Mouse (Mus musculus) layer of hippocampus, adult 2 months (tissue): ENCODE measurements around the gene B4galnt4. TPM values are rescaled to one million over a fixed set of nuclear protein-coding genes. Genes with fewer than 3 reads are reported as not detected.

Experiments used
- DNase-seq, 2 experiments: peaks; one replicate each; pipeline ENCODE4 v3.0.0; 2022; ENCODE audit warnings: low spot score in 2 of 2
- H3K27ac ChIP-seq: fragments of 200-600 bp; 2 replicates; pipeline ENCODE4 v1.8.1; 2022
- H3K4me3 ChIP-seq: fragments of 200-600 bp; 2 replicates; pipeline ENCODE4 v1.8.1; 2022; ENCODE audit warnings: mild to moderate bottlenecking
- CTCF ChIP-seq: fragments of 200-600 bp; conservative IDR thresholded peaks from 2 replicates; pipeline ENCODE4 v1.8.1; 2022; ENCODE audit warnings: antibody characterized with exemption, mild to moderate bottlenecking, moderate library complexity
- total RNA-seq, 2 experiments: library from RNA; stranded (reverse); gene quantifications; 2 replicates each; pipeline ENCODE4 v1.2.3; 2021

The B4galnt4 gene
- total RNA-seq, 2 experiments from 2014 or later = 93.4 to 101 TPM

DNA sequence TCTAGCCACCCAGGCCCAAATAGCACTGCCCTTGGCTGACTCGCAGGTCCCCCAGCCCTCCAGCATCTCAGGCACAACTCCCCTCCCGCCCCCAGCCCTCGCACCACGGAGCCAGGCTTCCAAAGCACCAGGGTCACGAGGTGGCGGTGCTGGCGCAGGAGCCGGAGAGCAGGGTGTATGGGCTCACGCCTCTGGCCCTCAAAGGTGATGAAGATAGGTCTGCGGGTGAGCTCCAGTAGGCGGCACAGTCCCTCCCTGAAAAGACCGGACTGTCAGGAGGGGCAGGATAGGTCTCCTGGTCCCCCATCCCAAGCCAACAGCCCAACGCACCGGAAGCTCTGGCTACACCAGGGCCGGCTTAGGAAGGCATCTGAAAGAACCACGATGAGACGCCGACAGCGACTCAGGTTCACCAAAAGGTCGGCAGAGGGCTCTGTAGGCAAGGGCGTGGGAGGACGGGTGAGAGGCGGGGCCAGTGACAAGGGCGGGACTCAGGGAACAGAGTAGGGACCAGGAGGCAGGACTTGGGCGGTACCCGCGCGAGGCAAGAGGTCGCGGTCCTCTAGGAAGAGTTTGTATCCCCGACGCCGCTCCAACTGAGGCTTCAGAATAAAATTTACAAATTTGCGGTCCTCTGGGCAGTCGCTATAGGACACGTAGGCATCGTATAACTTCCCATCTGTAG is 31.3 kb downstream of the B4galnt4 start:
- DNase-seq = peak in 1 of 2 experiments; percentile 43
- peak overlapping the region; percentile 29; the same call in 1 of the 2 replicates for H3K4me3 ChIP-seq
- no peak overlapping the region for H3K27ac ChIP-seq
- TF ChIP-seq CTCF = peak; percentile 68

DNA sequence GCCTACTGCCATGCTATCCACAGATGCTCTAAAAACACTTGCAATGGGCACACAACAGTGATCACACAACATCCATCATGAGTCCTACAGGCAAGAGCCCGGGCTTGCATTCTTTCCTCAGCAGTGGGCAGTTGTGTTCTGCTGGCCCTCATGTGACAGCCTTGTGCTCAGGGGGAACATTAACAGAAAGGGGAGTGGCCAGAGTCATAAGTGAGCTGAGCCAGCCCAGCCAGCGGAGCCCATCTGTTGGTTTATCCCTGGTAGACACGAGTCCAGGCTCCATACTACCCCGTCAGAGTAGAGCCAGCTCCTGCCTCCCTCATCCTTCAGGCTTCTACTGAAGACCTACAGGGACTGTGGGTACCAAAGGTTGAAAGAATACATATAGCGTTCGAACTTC is 33.0 kb downstream of the B4galnt4 start:
- no peak for DNase-seq
- Histone ChIP-seq H3K27ac (no peak overlapping the region), H3K4me3 (no peak overlapping the region)
- no peak for TF ChIP-seq CTCF

DNA sequence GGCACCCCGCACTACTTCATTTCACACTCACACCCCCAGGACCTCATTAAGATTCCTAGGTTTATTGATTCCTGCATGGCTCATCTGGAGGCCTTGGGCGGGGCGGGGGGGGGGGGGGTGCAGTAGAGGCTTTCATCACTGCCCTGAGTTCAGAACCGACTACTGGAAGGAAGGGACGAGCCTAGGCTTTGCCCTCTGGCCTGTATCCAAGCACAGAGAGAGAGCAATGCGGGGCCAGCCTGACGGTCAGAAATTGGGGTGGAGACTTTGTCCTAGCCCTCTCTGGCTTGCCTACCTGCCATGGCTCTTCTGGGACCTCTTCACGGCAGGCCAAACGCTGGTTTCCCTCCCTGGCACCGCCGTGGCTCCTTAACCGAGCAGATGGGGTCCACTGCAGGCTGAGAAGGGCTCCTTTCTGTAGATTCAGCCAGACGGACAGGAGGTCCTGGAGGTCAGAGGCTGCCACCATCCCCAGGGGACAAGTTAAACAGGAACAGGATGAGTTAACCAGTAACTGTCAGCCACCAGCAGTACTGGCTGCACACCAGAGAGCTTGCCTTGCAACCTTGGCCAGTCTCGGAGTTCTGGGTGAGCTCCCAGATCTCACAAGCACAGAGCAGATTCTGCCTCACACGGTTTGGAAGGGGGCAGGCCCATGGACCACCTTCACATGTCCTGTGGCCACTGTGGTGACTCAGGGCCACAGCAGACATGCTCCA is 33.7 kb downstream of the B4galnt4 start:
- Histone ChIP-seq H3K27ac (no peak overlapping the region), H3K4me3 (no peak overlapping the region)
- DNase-seq = no peak
- TF ChIP-seq CTCF = no peak

DNA sequence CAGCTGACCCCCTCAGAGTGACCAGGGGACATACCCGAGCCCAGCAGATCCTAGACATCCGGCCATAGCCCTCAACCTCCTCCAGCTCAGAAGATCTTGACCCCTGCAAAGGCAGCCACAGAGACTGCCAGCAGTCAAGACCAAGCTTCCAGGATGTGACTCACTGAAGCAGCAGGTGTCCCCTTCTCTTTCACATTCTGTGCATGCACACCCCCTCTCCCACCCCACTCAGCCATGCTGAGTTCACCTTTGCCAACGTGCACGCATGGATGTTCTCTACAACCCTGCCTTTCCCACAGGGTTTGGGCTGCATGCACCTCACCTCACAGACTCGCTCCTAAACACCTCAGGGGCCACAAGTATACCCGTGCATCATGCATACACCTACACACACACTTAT is 35.1 kb downstream of the B4galnt4 start:
- Histone ChIP-seq H3K27ac (no peak overlapping the region; the same call in 1 of the 2 replicates), H3K4me3 (no peak overlapping the region)
- no peak for TF ChIP-seq CTCF
- DNase-seq = no peak

DNA sequence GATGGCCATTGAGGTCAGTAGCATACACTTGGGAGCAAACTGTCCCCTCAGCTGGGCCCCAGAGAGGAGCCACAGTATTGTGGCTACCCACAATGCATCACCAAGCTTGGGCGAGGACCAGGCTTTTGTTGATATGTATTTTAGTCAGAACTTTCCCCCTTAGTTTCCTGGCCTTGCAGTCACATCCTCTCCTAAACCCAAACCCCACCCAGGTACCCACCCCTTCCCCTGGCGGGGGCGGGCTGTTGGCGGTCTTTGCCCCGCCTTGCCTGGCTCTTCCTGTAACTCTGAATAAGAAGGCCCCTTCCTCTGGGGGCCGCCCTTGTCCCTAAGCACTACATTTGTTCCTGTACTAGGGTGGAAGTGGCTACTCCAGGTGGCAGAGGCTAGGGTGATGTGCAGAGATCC is 35.7 kb downstream of the B4galnt4 start:
- no peak for DNase-seq
- no peak overlapping the region for H3K4me3 ChIP-seq
- peak; percentile 31 for TF ChIP-seq CTCF
- 0 out of 2 replicates have a peak overlapping the region, but pooled peaks have one; percentile 4 for H3K27ac ChIP-seq

DNA sequence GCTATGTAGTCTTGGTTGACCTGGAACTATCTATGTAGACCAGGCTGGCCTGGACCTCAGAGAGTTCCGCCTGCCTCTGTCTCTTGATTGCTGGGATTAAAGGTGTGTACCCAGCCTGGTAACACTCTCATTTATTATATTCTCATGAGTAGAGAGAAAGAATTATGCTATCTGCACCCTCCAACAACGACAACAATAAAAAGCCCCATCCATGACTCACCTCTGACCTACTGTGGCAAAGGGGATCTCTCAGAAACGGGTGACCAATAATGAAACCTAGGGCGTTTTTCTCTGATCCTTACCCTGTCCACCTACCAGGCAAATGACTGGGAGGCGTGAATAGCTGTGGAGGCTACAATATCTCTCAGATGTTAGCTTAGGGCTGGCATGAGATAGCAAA is 36.3 kb downstream of the B4galnt4 start:
- Histone ChIP-seq H3K27ac (0 out of 2 replicates have a peak overlapping the region, but pooled peaks have one; percentile 4), H3K4me3 (no peak overlapping the region)
- no peak for TF ChIP-seq CTCF
- DNase-seq = no peak

DNA sequence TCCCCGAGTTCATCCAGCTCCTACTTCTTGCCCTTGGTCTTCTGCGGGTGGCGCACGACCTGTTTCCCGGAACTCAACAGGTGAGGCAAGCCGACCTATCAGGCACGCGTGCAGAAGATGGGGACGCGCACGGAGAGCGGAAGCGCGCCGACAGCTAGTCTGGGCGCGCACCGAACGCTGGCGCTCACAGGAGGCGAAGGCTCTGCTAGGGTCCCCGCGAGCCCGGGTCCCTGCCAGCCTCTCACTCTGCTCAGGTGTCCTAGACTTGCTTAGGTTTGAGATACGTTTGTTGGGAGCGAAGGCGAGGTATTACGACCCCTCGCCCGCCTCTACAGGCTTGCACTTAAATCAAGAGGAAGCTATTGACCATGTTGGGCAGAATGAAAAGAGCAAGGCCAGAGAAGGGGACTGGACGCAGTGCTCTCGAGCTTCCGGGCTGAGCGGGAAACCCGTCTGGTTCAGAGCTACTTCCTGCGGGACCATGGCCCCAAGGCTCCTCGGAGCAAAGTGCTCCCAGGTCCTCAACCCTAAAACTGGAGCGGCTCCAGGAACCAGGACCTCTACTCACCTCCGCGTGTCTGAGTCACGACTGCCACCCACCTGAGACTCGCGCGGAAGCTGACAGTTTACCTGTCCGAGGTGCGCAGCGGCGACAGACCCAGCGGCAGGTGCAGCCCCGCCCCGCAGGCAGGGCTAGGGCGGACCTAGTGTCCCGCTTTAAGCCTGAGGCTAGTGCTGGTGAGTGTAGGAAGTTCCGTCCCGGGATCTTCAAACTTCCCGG is 39.2 kb downstream of the B4galnt4 start, which contains the start of gene Sigirr:
Gene Sigirr, minus strand, starts transcription at position 662 of the 781 bp plus-strand sequence.
- peak within 1 kb of the TSS; percentile 60 for H3K4me3 ChIP-seq
- peak in 1 of 2 experiments; percentile 32 for DNase-seq
- H3K27ac ChIP-seq = peak within 1 kb of the TSS; percentile 61; the same call in 1 of the 2 replicates
- no peak for TF ChIP-seq CTCF

DNA sequence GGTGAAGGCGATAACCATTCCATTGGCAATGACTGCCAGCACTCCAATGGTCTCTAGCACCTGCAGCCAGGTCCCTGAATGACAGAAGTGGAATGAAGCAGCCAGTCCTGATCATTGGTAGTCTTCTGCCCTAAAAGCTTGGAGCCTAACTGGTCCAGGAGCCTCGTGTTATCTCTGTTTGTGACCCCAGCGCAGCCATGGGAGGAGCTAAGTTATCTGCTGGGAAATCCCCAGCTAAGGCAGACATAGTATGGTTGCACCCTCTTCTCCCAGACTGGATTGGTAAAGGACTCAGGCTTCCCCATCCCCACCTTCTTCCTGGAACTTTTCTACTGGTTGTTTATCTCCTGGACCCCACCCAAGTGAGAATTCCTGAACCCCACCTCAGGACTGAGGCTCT is 42.3 kb downstream of the B4galnt4 start:
- Histone ChIP-seq H3K27ac (no peak overlapping the region), H3K4me3 (no peak overlapping the region)
- DNase-seq = no peak
- TF ChIP-seq CTCF = no peak

DNA sequence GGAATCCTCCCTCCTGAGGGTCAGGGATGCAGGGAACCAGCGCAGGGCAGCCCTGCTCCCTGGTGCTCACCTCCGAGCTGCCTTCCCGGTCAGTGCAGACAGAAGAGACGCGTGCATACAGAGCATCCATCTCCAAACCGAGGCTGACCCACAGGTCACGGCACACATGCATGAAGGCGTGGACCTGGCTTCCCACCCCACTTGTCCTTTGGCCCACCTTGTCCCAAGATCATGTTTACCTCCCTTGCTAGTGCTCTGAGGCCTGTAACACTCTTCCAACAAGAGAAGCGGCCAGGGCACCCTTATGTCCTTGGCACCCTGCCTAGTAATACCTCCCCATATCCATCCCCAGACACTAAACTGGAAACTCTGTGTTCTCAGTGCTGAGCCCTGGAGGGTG is 55.0 kb downstream of the B4galnt4 start:
- no peak for TF ChIP-seq CTCF
- Histone ChIP-seq H3K4me3 (no peak overlapping the region), H3K27ac (no peak overlapping the region)
- no peak for DNase-seq

DNA sequence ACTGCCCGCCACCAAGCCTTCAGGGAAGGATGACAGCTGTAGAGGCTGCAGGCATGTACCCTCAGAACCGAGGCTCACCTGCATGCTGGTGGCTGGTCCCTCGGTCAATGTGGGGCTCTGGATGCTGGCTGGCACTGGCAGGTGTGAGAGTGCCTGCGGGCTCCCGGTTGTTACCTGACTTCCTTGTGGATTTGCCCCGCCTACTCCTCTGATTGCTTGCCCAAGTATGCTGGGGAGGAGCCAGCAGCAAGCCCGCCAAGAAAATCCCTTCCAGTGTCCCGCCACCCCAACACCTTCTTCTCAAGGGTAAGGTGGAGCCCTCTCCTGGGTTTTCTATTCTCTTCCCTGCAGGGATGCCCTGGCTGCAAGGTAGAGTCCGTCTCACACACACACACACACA is 56.7 kb downstream of the B4galnt4 start, which contains the start of gene Ano9:
Gene Ano9, minus strand, starts transcription at position 171 of the 400 bp plus-strand sequence.
- no peak within 1 kb of the TSS for H3K4me3 ChIP-seq
- no peak within 1 kb of the TSS for H3K27ac ChIP-seq
- no peak for DNase-seq
- no peak for TF ChIP-seq CTCF

DNA sequence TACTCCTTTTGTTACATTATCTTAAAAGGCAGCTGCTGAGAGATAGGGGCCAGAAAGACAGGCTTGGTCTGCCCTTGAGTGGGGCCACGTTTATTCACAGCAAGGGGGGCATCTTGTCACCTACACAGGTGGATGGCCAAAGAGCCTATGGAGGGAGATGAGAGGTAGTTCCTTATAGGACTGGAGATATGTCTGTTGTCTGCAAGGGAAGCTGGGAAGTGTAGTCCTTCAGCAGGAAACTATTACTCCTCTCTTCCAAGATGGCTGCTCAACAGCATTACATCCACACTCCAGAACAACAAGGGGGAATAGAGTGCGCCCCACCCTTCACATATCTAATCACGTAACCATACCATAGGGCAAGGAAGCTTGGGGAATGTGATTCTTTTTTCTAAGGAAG is 58.6 kb downstream of the B4galnt4 start:
- no peak overlapping the region for H3K4me3 ChIP-seq
- TF ChIP-seq CTCF = no peak
- no peak overlapping the region for H3K27ac ChIP-seq
- no peak for DNase-seq

DNA sequence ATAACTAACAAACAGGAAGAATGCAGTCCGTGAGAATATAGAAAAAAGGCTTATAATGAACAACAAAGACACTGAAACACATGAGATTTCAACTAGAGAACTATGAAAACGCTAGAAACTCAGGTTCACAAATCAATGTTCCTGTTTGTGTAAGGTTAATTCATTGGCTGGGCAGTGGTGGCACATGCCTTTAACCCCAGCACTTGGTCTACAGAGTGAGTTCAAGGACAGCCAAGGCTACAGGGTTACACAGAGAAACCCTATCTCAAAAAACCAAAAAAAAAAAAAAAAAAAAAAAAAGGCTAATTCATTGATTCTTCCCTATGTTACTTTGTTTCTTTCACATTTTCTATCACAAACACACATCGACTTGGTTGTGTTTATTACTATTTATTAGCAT is 59.7 kb downstream of the B4galnt4 start:
- TF ChIP-seq CTCF = no peak
- no peak for DNase-seq
- Histone ChIP-seq H3K27ac (no peak overlapping the region), H3K4me3 (no peak overlapping the region)

DNA sequence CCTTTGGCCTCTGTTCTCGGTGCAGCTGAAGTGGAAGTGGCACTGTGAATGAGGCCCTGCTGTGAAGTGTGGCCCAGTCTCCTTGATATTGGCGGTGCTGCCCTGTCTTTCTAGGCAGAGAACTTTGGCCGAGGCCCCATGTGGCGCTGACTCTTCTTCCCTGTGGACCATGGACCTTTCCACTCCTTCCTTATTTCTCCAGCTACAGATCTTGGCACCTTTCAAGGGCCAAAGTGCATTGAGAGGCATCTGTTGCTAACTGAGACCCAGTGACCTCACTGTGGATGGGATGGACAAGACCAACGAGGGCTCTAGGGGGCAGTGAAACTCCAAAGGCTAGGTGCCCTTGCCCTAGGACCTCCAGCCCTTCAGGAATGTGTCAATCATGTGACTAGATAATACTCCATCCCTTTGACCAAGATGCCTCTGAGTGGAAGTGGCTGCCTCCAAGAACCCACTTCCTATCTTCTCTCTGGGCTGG is 60.2 kb downstream of the B4galnt4 start:
- peak; percentile 31; the same call in 1 of the 2 replicates for TF ChIP-seq CTCF
- Histone ChIP-seq H3K27ac (no peak overlapping the region; the same call in 1 of the 2 replicates), H3K4me3 (no peak overlapping the region)
- no peak for DNase-seq

Other genes with a start within 250 kb of the B4galnt4 start
- 10 to 100 TPM; 10.7 to 18.0 TPM for gene Zfp941, start 238.9 kb upstream of the B4galnt4 start, total RNA-seq
- gene Urah, start 226.1 kb upstream of the B4galnt4 start, total RNA-seq = 1 to 10 TPM; 1.1 to 1.4 TPM
- not detected for gene Scgb1c1, start 215.6 kb upstream of the B4galnt4 start, total RNA-seq
- gene Odf3, start 213.3 kb upstream of the B4galnt4 start, total RNA-seq = not detected
- gene Gm45785, start 204.8 kb upstream of the B4galnt4 start, total RNA-seq = 1 to 10 TPM in 1 of 2 experiments, not detected in 1; 1.8 TPM
- gene Ric8a, start 204.1 kb upstream of the B4galnt4 start, total RNA-seq = 10 to 100 TPM; 78.2 to 82.8 TPM
- gene Bet1l, start 203.5 kb upstream of the B4galnt4 start, total RNA-seq = 10 to 100 TPM; 25.1 to 28.3 TPM
- 100 to 1,000 TPM; 111 to 113 TPM for gene Psmd13, start 179.1 kb upstream of the B4galnt4 start, total RNA-seq
- 10 to 100 TPM; 69.2 to 73.2 TPM for gene Sirt3, start 178.8 kb upstream of the B4galnt4 start, total RNA-seq
- 1 to 10 TPM in 1 of 2 experiments, not detected in 1; 1.3 TPM for gene Cox8b, start 160.7 kb upstream of the B4galnt4 start, total RNA-seq
- gene Nlrp6, start 140.2 kb upstream of the B4galnt4 start, total RNA-seq = under 1 TPM; 0.27 to 0.51 TPM
- 1 to 10 TPM; 4.0 to 7.1 TPM for gene Pgghg, start 119.7 kb upstream of the B4galnt4 start, total RNA-seq
- gene Ifitm5, start 110.8 kb upstream of the B4galnt4 start, total RNA-seq = not detected
- not detected for gene Gm45717, start 105.2 kb upstream of the B4galnt4 start, total RNA-seq
- gene Ifitm2, start 105.1 kb upstream of the B4galnt4 start, total RNA-seq = 10 to 100 TPM; 13.0 to 16.3 TPM
- 1 to 10 TPM; 1.9 to 2.9 TPM for gene Ifitm1, start 93.9 kb upstream of the B4galnt4 start, total RNA-seq
- gene Ifitm3, start 50.3 kb upstream of the B4galnt4 start, total RNA-seq = 10 to 100 TPM in 1 of 2 experiments, 1 to 10 TPM in 1; 9.6 to 13.9 TPM
- gene Ifitm6, start 43.2 kb upstream of the B4galnt4 start, total RNA-seq = not detected
- not detected for gene Gm17387, start 32.0 kb upstream of the B4galnt4 start, total RNA-seq
- not detected for gene Pkp3, start 17.1 kb downstream of the B4galnt4 start, total RNA-seq
- gene Sigirr, start 39.5 kb downstream of the B4galnt4 start, total RNA-seq = 1 to 10 TPM; 2.1 to 2.5 TPM
- gene Ano9, start 56.7 kb downstream of the B4galnt4 start, total RNA-seq = not detected
- 10 to 100 TPM; 50.8 to 64.4 TPM for gene Ptdss2, start 61.3 kb downstream of the B4galnt4 start, total RNA-seq
- gene Rnh1, start 111.8 kb downstream of the B4galnt4 start, total RNA-seq = 10 to 100 TPM; 40.6 to 42.3 TPM
- 100 to 1,000 TPM; 200 to 222 TPM for gene Hras, start 132.9 kb downstream of the B4galnt4 start, total RNA-seq
- 1 to 10 TPM; 4.5 to 5.7 TPM for gene Lrrc56, start 133.1 kb downstream of the B4galnt4 start, total RNA-seq
- gene Lmntd2, start 153.0 kb downstream of the B4galnt4 start, total RNA-seq = not detected
- 1 to 10 TPM in 1 of 2 experiments, under 1 TPM in 1; 0.98 to 1.2 TPM for gene Rassf7, start 154.8 kb downstream of the B4galnt4 start, total RNA-seq
- gene Phrf1, start 167.7 kb downstream of the B4galnt4 start, total RNA-seq = 10 to 100 TPM; 72.8 to 76.1 TPM
- gene Irf7, start 205.4 kb downstream of the B4galnt4 start, total RNA-seq = 1 to 10 TPM in 1 of 2 experiments, under 1 TPM in 1; 0.56 to 1.3 TPM
- gene Cdhr5, start 215.7 kb downstream of the B4galnt4 start, total RNA-seq = not detected
- gene Sct, start 218.0 kb downstream of the B4galnt4 start, total RNA-seq = not detected
- gene Drd4, start 230.9 kb downstream of the B4galnt4 start, total RNA-seq = under 1 TPM; 0.20 to 0.23 TPM